In the genomic region with DNA sequence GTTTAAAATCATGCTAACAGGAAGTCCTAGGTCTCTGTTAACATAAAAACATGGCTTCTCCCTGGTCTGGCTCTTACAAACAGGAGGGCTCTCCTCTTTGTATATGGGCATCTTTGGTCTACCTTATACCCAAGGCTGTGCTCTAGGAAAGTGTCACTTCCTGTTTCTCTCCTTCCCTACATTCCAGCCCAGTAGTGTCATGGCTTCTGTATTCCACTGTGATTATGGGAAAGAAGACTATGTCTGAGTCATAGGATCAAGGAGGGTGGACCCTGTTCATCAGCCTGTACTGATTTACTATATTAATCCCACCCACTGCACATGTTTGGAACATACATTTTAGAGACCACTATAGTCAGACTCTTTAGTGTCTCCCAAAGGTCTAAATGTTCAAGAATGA, we compare ENCODE assay signal across 34 mouse cellular contexts.
"Had no signal": no experiment of that assay in that cellular context is flagged by ENCODE, and none has a peak within 500 bp of the region (broad histone marks: within the 10 kb centered on the region; RNA-seq: fewer than 3 reads in every experiment).

No protein-coding gene starts in this region.

- H3K4me1 ChIP-seq: hindbrain, embryonic 15.5 days; intestine, embryonic 15.5 days; kidney, embryonic 15.5 days had no signal

- H3K9ac ChIP-seq: heart, embryonic 12.5 days; heart, embryonic 13.5 days; heart, embryonic 15.5 days; hindbrain, embryonic 12.5 days; hindbrain, embryonic 13.5 days; hindbrain, embryonic 14.5 days; hindbrain, embryonic 15.5 days; intestine, embryonic 15.5 days; kidney, embryonic 15.5 days had no signal

- ATAC-seq: hindbrain, embryonic 16.5 days; hindbrain, postnatal 0 days; inflammation-experienced regulatory T-cells, adult 6 months; intestine, embryonic 15.5 days; intestine, embryonic 16.5 days; intestine, postnatal 0 days had no signal

- H3K36me3 ChIP-seq: heart, embryonic 12.5 days; heart, embryonic 13.5 days; heart, embryonic 15.5 days; hindbrain, embryonic 10.5 days; hindbrain, embryonic 12.5 days; hindbrain, embryonic 13.5 days; hindbrain, embryonic 15.5 days; intestine, embryonic 15.5 days; kidney, embryonic 15.5 days had no signal

- H3K27me3 ChIP-seq: heart, embryonic 12.5 days; heart, embryonic 13.5 days; heart, embryonic 15.5 days; hindbrain, embryonic 12.5 days; hindbrain, embryonic 13.5 days; hindbrain, embryonic 15.5 days; intestine, embryonic 15.5 days had no signal

- H3K4me3 ChIP-seq: heart, embryonic 12.5 days; heart, embryonic 13.5 days; heart, embryonic 15.5 days; hindbrain, embryonic 10.5 days; hindbrain, embryonic 12.5 days; hindbrain, embryonic 13.5 days; hindbrain, embryonic 15.5 days; intestine, embryonic 15.5 days; kidney, embryonic 15.5 days; layer of hippocampus, adult 2 months; left cerebral cortex, adult 2 months had no signal

- H3K9me3 ChIP-seq: heart, embryonic 12.5 days; heart, embryonic 13.5 days; heart, embryonic 15.5 days; hindbrain, embryonic 10.5 days; hindbrain, embryonic 12.5 days; hindbrain, embryonic 13.5 days; hindbrain, embryonic 15.5 days; intestine, embryonic 15.5 days; kidney, embryonic 15.5 days had no signal

- H3K27ac ChIP-seq: heart, embryonic 13.5 days; hindbrain, embryonic 10.5 days; hindbrain, embryonic 12.5 days; hindbrain, embryonic 13.5 days; hindbrain, embryonic 14.5 days; hindbrain, embryonic 15.5 days; hindbrain, postnatal 0 days; intestine, embryonic 15.5 days; kidney, embryonic 15.5 days; kidney, postnatal 0 days; layer of hippocampus, adult 2 months; left cerebral cortex, adult 2 months had no signal

- DNase-seq: heart, postnatal 10 days; heart, postnatal 14 days; heart, postnatal 36 days; heart, postnatal 4 days; kidney, adult 11 months; kidney, adult 18-20 months; kidney, adult 2 months; kidney, adult 8-10 months; kidney, adult 9 months; kidney, postnatal 14 days; kidney, postnatal 25 days; kidney, postnatal 36 days; kidney, postnatal 4 days; layer of hippocampus, adult 9-11 months; layer of hippocampus, postnatal 36 days had no signal

- H3K4me2 ChIP-seq: heart, embryonic 11.5 days; heart, embryonic 12.5 days; heart, embryonic 13.5 days; heart, embryonic 15.5 days; hindbrain, embryonic 12.5 days; hindbrain, embryonic 13.5 days; hindbrain, embryonic 14.5 days; hindbrain, embryonic 15.5 days; intestine, embryonic 15.5 days; kidney, embryonic 15.5 days had no signal
